Mouse (Mus musculus) colon, adult 2 months (tissue): ENCODE data around the gene Dnajc5. TPM values are rescaled to one million over a fixed set of nuclear protein-coding genes. Genes with fewer than 3 reads are reported as not detected.

Experiments used
- polyA plus RNA-seq: library from polyadenylated mRNA; depleted of rRNA; stranded (reverse); fragments of >200 nt; gene quantifications from 2 replicates; pipeline ENCODE4 v1.2.3, GENCODE M21; 2012; rRNA removed

Dnajc5 gene
- polyA plus RNA-seq = 51.9 and 64.1 TPM in 2 replicates

DNA sequence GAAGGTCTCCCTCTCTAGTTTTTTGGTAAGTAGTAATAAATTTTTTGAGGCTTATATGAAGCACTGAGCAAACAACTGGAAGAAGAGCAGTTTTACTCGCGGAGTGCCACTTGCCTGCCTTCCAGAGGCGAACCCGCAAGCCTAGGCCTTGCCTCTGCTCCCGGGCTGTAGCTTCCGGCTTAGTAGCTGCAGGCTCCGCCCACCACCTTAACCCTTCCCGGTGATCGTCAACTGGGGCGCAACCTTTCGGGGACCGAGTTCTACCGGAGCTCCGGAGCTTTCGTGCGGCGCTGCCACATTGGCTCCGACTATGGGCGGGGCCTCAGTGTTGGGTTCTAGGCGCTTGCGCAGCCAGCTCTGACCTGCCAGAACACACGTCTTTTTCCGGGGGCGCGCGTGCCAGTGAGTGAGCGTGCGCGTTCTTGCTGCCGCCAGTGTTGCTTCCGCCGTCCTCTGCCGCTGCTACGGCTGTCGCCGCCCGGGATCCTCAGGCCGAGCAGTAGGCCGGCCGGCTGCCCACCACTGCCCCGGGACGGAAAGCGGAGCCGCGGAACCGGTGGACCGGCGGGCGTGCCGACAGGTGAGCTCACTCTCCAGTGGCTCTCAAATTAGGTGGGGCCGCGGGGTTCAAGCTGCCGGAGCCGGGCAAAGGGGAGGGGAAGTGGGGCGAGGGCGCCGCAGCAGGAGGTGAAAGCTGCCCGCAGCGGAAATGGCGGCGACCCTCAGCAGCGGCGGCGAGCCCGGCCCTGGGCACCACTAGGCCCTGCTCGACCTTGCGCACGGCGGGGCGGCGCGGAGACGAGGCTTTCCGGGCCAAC, at the start of gene Dnajc5:
Gene Dnajc5, plus strand, starts transcription at position 368 of the 818 bp plus-strand sequence.

DNA sequence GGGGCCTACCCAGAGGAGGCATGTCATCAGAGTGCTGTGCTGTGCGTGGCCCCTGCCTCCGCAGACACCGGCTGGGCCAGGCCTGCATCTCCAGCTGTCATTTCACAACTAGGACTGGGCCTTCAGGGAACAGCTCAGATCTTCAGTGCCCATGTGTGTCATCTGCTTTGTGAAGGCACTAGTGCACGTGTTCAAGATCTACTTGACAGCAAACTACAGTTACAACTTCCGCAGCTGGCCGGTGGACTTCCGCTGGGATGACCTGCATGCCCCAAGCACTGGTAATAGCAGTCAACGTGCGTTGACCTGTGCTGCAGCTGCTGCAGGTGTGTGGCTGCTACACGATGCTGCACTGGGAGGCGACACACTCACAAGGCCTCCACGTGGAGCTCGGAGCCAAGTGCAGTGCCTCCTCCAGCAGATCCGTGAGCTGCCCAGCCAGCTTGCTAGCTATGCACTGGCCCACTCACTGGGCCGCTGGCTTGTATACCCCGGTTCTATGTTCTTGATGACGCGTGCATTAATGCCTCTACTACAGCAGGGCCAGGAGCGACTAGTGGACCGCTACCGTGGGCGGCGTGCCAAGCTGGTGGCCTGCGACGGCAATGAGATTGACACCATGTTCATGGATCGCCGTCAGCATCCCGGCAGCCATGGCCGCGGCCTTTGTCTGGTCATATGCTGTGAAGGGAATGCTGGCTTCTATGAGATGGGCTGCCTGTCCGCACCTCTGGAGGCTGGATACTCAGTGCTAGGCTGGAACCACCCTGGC, 26.9 kb upstream of the Dnajc5 start, which contains the start of gene Abhd16b:
Gene Abhd16b, plus strand, starts transcription at position 51 of the 772 bp plus-strand sequence.

DNA sequence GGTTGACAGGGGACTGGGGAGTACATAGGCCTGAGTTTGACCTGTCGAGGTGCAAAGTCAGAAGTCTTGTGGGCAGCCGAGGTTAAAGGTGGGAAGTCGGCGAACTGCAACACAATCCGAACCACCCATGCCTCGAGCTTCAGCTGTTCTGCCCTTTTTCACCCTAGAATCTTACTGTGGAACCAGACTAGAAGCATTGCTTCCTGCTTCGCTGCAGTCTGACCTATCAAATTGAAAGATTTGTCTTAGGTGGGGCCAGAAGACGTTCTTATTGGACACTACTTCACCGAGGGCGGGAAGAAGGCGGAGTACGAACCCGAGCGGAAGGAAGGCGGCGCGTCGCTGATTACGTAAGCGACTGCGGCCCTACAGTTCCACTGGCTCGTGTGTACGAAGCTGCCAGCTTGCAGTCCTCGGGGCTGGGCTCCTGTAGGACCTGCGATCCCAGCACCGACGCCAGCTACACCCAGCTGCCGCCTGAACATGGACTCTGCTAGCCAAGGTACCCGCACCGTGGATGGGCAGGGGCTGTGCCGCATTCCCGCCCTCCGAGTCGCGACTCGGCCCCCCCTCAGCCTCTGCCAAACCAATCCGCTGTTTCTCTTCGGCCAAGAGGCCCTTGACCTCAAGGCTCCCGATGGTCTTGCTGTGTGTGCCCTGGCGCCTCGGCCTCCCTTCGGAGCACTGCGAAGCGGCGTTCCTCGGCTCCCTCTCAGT, 23.3 kb upstream of the Dnajc5 start, which contains the start of gene Tpd52l2:
Gene Tpd52l2, plus strand, starts transcription at position 312 of the 717 bp plus-strand sequence.

DNA sequence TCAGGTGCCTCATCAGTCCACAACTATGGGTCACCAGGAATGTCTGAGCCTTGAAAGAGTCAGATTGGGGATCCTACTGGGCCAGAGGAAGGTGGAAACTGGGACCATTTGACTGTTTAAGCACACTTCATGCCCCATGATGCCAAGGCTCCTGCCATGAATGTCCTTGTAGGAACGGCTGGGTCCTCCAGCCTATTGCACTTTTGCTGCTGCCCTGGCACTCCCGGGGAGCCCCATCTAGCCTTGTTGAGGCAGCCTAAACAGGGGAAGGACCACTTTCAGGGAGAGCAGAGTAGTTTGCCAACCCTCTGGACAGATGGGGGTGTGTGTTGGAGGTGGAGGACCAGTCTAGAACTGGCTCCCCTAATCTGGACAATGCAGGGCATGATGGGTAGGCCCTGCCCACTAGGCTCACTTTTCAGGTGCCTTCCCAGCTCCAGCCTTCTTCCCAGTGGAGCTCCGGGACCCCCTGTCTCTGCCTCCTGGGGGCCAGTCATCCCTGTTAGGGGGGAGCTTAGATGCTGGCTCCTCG, 64.2 kb downstream of the Dnajc5 start, which contains the start of gene Uckl1:
Gene Uckl1, minus strand, starts transcription at position 482 of the 532 bp plus-strand sequence.

DNA sequence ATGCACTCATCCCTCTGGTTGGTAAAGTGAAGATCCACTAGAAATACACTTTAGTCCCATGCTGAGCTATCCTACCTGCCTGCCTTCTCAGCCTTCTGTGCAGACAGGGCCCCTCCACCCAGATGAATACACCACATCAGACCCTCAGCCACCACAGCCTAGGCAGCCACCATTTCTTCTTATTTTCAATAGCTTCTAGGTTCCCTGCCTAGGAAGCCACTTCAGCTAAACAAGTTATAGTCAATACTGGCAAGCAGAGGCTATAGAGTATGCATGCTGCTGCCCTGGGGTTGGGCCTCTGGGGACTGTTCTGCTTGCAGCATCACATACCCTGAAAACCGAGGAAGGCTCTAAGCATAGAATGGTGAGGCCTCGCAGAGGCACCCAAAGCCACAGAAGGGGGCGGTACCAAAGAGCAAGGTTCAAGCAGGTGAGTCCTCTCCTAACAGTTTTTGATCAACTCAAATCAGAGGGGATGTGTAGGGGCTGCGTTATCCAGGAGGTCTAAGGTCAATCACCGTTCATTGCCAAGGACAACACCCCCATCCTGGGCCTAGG, 71.3 kb downstream of the Dnajc5 start, which contains the start of gene Prpf6:
Gene Prpf6, plus strand, starts transcription at position 341 of the 558 bp plus-strand sequence.

DNA sequence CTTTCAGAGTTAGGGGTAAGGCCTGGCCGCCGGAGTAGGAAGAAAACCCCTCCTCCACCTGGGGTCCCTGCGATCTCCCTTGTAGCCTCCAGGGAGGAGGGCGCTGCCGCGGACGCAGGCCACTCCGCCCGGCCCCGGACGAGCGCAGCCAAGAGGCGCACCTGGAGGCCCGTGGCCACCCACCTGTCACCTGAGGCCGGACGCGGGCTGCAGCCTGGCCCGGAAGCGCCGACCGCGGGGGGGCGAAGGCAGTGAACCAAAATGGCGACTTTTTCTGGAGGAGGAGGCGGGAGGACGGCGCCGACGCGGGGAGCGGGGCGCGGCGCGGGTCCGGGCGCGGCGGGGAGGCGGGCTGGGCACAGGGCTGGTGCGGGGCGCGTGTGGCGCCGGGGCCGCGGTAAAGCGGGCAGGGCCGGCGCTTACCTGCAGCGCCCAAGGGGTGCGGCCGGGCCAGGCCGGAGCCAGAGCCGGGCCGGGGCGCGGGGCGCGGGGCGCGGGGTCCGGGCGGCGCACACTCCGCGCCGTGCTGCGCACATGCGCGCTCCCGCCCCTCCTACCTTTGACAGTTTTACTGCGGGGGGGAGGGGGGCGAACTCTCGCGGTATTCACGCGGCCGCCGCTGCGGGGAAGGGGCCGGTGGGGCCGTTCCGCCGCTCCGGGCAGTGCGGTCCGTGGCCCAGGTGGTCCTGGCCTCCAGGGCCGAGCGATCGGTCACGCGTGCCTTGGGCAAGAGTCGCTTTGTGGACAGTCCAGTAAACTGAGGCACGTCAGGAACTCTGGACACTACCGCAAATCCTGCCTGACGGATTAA, 72.2 kb downstream of the Dnajc5 start, which contains the start of gene Zfp512b:
Gene Zfp512b, minus strand, starts transcription at position 573 of the 811 bp plus-strand sequence.

DNA sequence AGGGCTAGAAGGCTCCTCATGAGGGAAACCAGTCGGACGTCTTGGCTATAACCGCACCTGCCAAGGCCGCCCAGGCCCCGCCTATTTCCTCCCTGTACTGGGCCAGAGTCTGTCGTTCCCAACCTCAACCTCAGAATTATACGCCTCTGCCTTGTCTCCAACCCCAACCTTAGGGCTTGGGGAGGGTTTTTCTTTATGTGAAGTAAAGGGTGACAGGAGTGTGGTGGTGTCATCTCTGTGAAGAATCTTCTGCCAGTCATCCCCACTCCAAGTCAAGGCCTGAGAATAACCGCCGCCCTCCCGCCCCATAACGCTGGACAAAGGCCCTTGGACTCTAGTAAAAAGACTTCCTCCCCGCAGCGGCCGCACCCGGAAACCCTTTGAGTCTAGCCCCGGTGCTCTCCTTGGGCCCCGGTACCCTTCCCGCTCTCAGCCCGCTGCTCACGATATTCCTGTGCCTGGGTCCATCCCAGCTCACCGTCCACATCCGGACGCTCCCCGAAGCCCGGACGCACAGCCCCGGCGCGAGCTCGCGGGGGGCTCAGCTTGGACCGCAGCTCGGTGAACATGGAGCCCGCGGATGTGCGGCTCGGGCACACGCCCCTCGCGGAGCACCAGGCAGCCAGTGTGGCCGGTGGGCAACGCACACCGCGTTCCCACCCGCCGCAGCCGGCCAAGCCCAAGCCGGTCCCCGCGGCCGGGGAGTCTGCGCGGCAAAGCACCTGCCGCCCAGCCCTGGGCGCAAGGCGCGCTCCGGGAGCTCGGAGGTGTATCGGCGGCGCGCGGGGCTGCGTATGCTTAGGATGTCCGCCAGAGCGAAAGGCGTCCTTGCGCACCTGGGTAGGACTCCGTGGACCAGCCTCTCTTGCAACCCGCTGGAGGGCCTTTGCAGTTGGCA, 78.4 kb downstream of the Dnajc5 start, which contains the start of gene Samd10:
Gene Samd10, minus strand, starts transcription at position 759 of the 898 bp plus-strand sequence.

Other genes starting within 250 kb of the Dnajc5 start
- gene Gmeb2, start 232.4 kb upstream of the Dnajc5 start, polyA plus RNA-seq = 32.6 and 34.0 TPM in 2 replicates
- gene Stmn3, start 206.0 kb upstream of the Dnajc5 start, polyA plus RNA-seq = 6.0 and 7.6 TPM in 2 replicates
- 23.9 and 29.0 TPM in 2 replicates for gene Rtel1, start 200.7 kb upstream of the Dnajc5 start, polyA plus RNA-seq
- 32.6 and 36.8 TPM in 2 replicates for gene Zgpat, start 155.6 kb upstream of the Dnajc5 start, polyA plus RNA-seq
- gene Arfrp1, start 155.1 kb upstream of the Dnajc5 start, polyA plus RNA-seq = 25.9 and 30.4 TPM in 2 replicates
- 94.1 and 102 TPM in 2 replicates for gene Lime1, start 140.4 kb upstream of the Dnajc5 start, polyA plus RNA-seq
- gene Zbtb46, start 61.1 kb upstream of the Dnajc5 start, polyA plus RNA-seq = 2.0 TPM in 2 replicates
- gene Abhd16b, start 27.3 kb upstream of the Dnajc5 start, polyA plus RNA-seq = not detected in 2 replicates
- 31.4 and 40.7 TPM in 2 replicates for gene Tpd52l2, start 23.3 kb upstream of the Dnajc5 start, polyA plus RNA-seq
- gene Uckl1, start 64.4 kb downstream of the Dnajc5 start, polyA plus RNA-seq = 161 and 197 TPM in 2 replicates
- gene Prpf6, start 71.4 kb downstream of the Dnajc5 start, polyA plus RNA-seq = 12.3 and 13.0 TPM in 2 replicates
- 39.9 and 47.0 TPM in 2 replicates for gene Zfp512b, start 72.3 kb downstream of the Dnajc5 start, polyA plus RNA-seq
- 30.8 and 41.3 TPM in 2 replicates for gene Samd10, start 78.7 kb downstream of the Dnajc5 start, polyA plus RNA-seq
- not detected in 2 replicates for gene Gm29797, start 136.5 kb downstream of the Dnajc5 start, polyA plus RNA-seq
- gene Sox18, start 151.2 kb downstream of the Dnajc5 start, polyA plus RNA-seq = 37.5 and 40.1 TPM in 2 replicates
- 6.5 and 6.7 TPM in 2 replicates for gene Tcea2, start 159.8 kb downstream of the Dnajc5 start, polyA plus RNA-seq
- gene Rgs19, start 173.5 kb downstream of the Dnajc5 start, polyA plus RNA-seq = 34.0 and 48.2 TPM in 2 replicates
- gene Lkaaear1, start 178.0 kb downstream of the Dnajc5 start, polyA plus RNA-seq = not detected in 2 replicates
- 0.57 and 0.79 TPM in 2 replicates for gene Oprl1, start 194.5 kb downstream of the Dnajc5 start, polyA plus RNA-seq
- 1.3 and 1.4 TPM in 2 replicates for gene Myt1, start 242.8 kb downstream of the Dnajc5 start, polyA plus RNA-seq